Mouse (Mus musculus) gastrocnemius, adult 8-10 months (tissue): ENCODE measurements at regions not wholly inside any gene's neighbourhood (a gene's known extent, or its start where the extent isn't known, plus 50 kb on each side); places are given as distances from the start of the nearest gene placed in this dataset.

Experiments used
- DNase-seq, 2 experiments: peaks; one replicate each; pipeline ENCODE4 v3.0.0; 2022; ENCODE audit warnings: low spot score in 2 of 2

GRCm38 (mm10) chr1:78050231-78050630 is 146.7 kb downstream of the Pax3 start:
- DNase-seq, result no peak

- DNase-seq, result no peak
Observed at GRCm38 (mm10) chr1:78032336-78032735, 164.6 kb downstream of the Pax3 start.

- DNase-seq, result no peak
Observed at GRCm38 (mm10) chr1:78021766-78022165, 175.2 kb downstream of the Pax3 start.

GRCm38 (mm10) chr1:78021014-78021413 is 175.9 kb downstream of the Pax3 start:
- no peak for DNase-seq

GRCm38 (mm10) chr1:78017949-78018617 is 178.9 kb downstream of the Pax3 start:
- DNase-seq, result no peak

GRCm38 (mm10) chr1:78016541-78017267 is 180.2 kb downstream of the Pax3 start:
- DNase-seq, result no peak

- DNase-seq, result no peak
Observed at GRCm38 (mm10) chr1:78015999-78016398, 180.9 kb downstream of the Pax3 start.

GRCm38 (mm10) chr1:78013396-78013795 is 183.5 kb downstream of the Pax3 start:
- no peak for DNase-seq

GRCm38 (mm10) chr1:78008811-78009410 is 188.0 kb downstream of the Pax3 start:
- DNase-seq, result no peak

GRCm38 (mm10) chr1:78004376-78004775 is 192.6 kb downstream of the Pax3 start:
- DNase-seq, result no peak

- DNase-seq, result no peak
Observed at GRCm38 (mm10) chr1:77998727-77999126, 198.2 kb downstream of the Pax3 start.

- no peak for DNase-seq
Observed at GRCm38 (mm10) chr1:77981528-77981927, 215.4 kb downstream of the Pax3 start.

GRCm38 (mm10) chr1:77978696-77979095 is 218.2 kb downstream of the Pax3 start:
- peak in 1 of 2 experiments; percentile 7 for DNase-seq

GRCm38 (mm10) chr1:77975941-77976340 is 221.0 kb downstream of the Pax3 start:
- no peak for DNase-seq

- peak in 1 of 2 experiments; percentile 8 for DNase-seq
Observed at GRCm38 (mm10) chr1:77972301-77972717, 224.6 kb downstream of the Pax3 start.

GRCm38 (mm10) chr1:77964656-77965335 is 232.1 kb downstream of the Pax3 start:
- no peak for DNase-seq

GRCm38 (mm10) chr1:77959309-77959708 is 237.6 kb downstream of the Pax3 start:
- DNase-seq, result no peak

- no peak for DNase-seq
Observed at GRCm38 (mm10) chr1:77957156-77957767, 239.7 kb downstream of the Pax3 start.

- DNase-seq, result no peak
Observed at GRCm38 (mm10) chr1:77947894-77948293, 249.0 kb downstream of the Pax3 start.

- no peak for DNase-seq
Observed at GRCm38 (mm10) chr1:77944327-77944645, 252.6 kb downstream of the Pax3 start.

GRCm38 (mm10) chr1:77943633-77944326 is 253.2 kb downstream of the Pax3 start:
- DNase-seq, result no peak
